Mouse (Mus musculus) colon, adult 2 months (tissue): ENCODE results near the gene Ifit3. TPM values are rescaled to one million over a fixed set of nuclear protein-coding genes. Genes with fewer than 3 reads are reported as not detected.

Experiments used
- polyA plus RNA-seq: library from polyadenylated mRNA; depleted of rRNA; stranded (reverse); fragments of >200 nt; gene quantifications from 2 replicates; pipeline ENCODE4 v1.2.3, GENCODE M21; 2012; rRNA removed

Ifit3 gene
- 0.41 and 0.59 TPM in 2 replicates for polyA plus RNA-seq

GRCm38 (mm10) chr19:34583126-34583766, at the start of gene Ifit3:
Gene Ifit3 (plus strand): TSS chr19:34583531.

GRCm38 (mm10) chr19:34550534-34551223, 32.7 kb upstream of the Ifit3 start, which contains the start of gene Ifit2:
Gene Ifit2 (plus strand): TSS chr19:34550694.

GRCm38 (mm10) chr19:34601888-34602287, 18.6 kb downstream of the Ifit3 start, which contains the start of gene Ifit1bl1:
Gene Ifit1bl1 (minus strand): TSS chr19:34601956.

GRCm38 (mm10) chr19:34607237-34608051, 24.1 kb downstream of the Ifit3 start, which contains the start of gene Ifit3b:
Gene Ifit3b (plus strand): TSS chr19:34607970.

Other genes starting within 250 kb of the Ifit3 start
- 9.0 and 10.7 TPM in 2 replicates for gene Ch25h, start 108.4 kb upstream of the Ifit3 start, polyA plus RNA-seq
- 11.3 and 16.3 TPM in 2 replicates for gene Lipa, start 56.1 kb upstream of the Ifit3 start, polyA plus RNA-seq
- 0.86 and 0.87 TPM in 2 replicates for gene Ifit2, start 32.8 kb upstream of the Ifit3 start, polyA plus RNA-seq
- gene Ifit1bl1, start 18.4 kb downstream of the Ifit3 start, polyA plus RNA-seq: 12.0 and 18.9 TPM in 2 replicates
- 0.14 and 0.25 TPM in 2 replicates for gene Ifit3b, start 24.4 kb downstream of the Ifit3 start, polyA plus RNA-seq
- gene Ifit1bl2, start 57.2 kb downstream of the Ifit3 start, polyA plus RNA-seq: 0.57 and 1.0 TPM in 2 replicates
- gene Ifit1, start 57.3 kb downstream of the Ifit3 start, polyA plus RNA-seq: 1.8 and 2.1 TPM in 2 replicates
- 2.0 and 3.0 TPM in 2 replicates for gene Slc16a12, start 163.8 kb downstream of the Ifit3 start, polyA plus RNA-seq